In genomic region chr12:105562056-105562820, GRCm38 (mm10) we compare ENCODE assay signal across 10 mouse cellular contexts. TPM values are rescaled to one million over a fixed set of nuclear protein-coding genes. Genes with fewer than 3 reads are reported as not detected.
A peak's percentile ranks its signal among the peaks of the same experiment; 100 is the strongest.
DNase-seq lines count a peak whose midpoint lies in the region; ATAC-seq and TF ChIP-seq lines count a peak whose summit lies in the region.
"Had no signal": no experiment of that assay in that cellular context is flagged by ENCODE, and none has a peak within 500 bp of the region (broad histone marks: within the 10 kb centered on the region; RNA-seq: fewer than 3 reads in every experiment).

No protein-coding gene starts in this region.

- TF ChIP-seq CTCF in lung, embryonic 14.5 days (IDR thresholded peaks at IDR 0.05; ENCODE audit: low read depth): no peak
- TF ChIP-seq CTCF in heart, adult 2 months (IDR thresholded peaks at IDR 0.05): no peak

- peak overlapping the region; percentile 22 for H3K4me3 ChIP-seq in lung, embryonic 14.5 days (ENCODE audit: low read depth, low read length)
- peak overlapping the region; percentile 35 for H3K4me3 ChIP-seq in heart, adult 2 months
- peak overlapping the region; percentile 40 for H3K4me3 ChIP-seq in intestine, embryonic 16.5 days (ENCODE audit: low read length)
- peak overlapping the region; percentile 28; the same call in 1 of the 2 replicates for H3K4me3 ChIP-seq in stomach, embryonic 14.5 days (ENCODE audit: low read depth, low read length)

- no peaks in the 10 kb centered on the region for H3K36me3 ChIP-seq in lung, embryonic 14.5 days (ENCODE audit: insufficient read depth)
- H3K36me3 ChIP-seq in heart, adult 2 months (ENCODE audit: control insufficient read depth, insufficient read depth, low read length): no peaks in the 10 kb centered on the region
- no peaks in the 10 kb centered on the region for H3K36me3 ChIP-seq in intestine, embryonic 16.5 days (ENCODE audit: control insufficient read depth, insufficient read depth, low read length)
- no peaks in the 10 kb centered on the region for H3K36me3 ChIP-seq in stomach, embryonic 14.5 days (ENCODE audit: control insufficient read depth, insufficient read depth, low read length)

- H3K9me3 ChIP-seq in lung, embryonic 14.5 days (ENCODE audit: low read depth, low read length): peaks cover 5% of the 10 kb centered on the region
- 0 out of 2 replicates have a peak, but pooled peaks cover 3% of the 10 kb centered on the region for H3K9me3 ChIP-seq in intestine, embryonic 16.5 days (ENCODE audit: control insufficient read depth, low read length)
- no peaks in the 10 kb centered on the region; the same call in 1 of the 2 replicates for H3K9me3 ChIP-seq in stomach, embryonic 14.5 days (ENCODE audit: control insufficient read depth, low read depth, low read length)

- TF ChIP-seq POLR2A in heart, adult 2 months (IDR thresholded peaks at IDR 0.05; ENCODE audit: insufficient read depth, low read depth, low read length): no peak

- no peak overlapping the region for H3K9ac ChIP-seq in lung, embryonic 14.5 days
- no peak overlapping the region for H3K9ac ChIP-seq in heart, adult 2 months (ENCODE audit: low read depth, low read length)
- H3K9ac ChIP-seq in intestine, embryonic 16.5 days (ENCODE audit: low read depth, low read length): peak overlapping the region; percentile 60; the same call in 1 of the 2 replicates
- no peak overlapping the region for H3K9ac ChIP-seq in stomach, embryonic 14.5 days (replicated peaks; ENCODE audit: low read depth, low read length)

- no peak overlapping the region for H3K27ac ChIP-seq in lung, embryonic 14.5 days (ENCODE audit: low read depth)
- H3K27ac ChIP-seq in heart, adult 2 months: peak overlapping the region; percentile 7; the same call in 1 of the 2 replicates
- H3K27ac ChIP-seq in intestine, embryonic 16.5 days (ENCODE audit: low read length): no peak overlapping the region; the same call in 1 of the 2 replicates
- H3K27ac ChIP-seq in stomach, embryonic 14.5 days (ENCODE audit: low read length): no peak overlapping the region

- TF ChIP-seq EP300 in heart, adult 2 months (IDR thresholded peaks at IDR 0.05; ENCODE audit: insufficient read depth, low read depth, low read length): no peak

- no peaks in the 10 kb centered on the region for H3K79me2 ChIP-seq in heart, adult 2 months (replicated peaks; ENCODE audit: control insufficient read depth, insufficient read depth, low read length)

- WGBS in lung, embryonic 14.5 days: 27% methylated on average over 8 of the region's 8 CpGs
- whole genome bisulfite sequencing in heart, adult 2 months: 33% methylated on average over 8 of the region's 8 CpGs
- WGBS in intestine, embryonic 16.5 days: 36% methylated on average over 8 of the region's 8 CpGs
- 30% methylated on average over 8 of the region's 8 CpGs for WGBS in stomach, embryonic 14.5 days

- peak overlapping the region; percentile 61 for H3K4me2 ChIP-seq in lung, embryonic 14.5 days
- peak overlapping the region; percentile 48 for H3K4me2 ChIP-seq in intestine, embryonic 16.5 days (ENCODE audit: low read depth, low read length)
- peak overlapping the region; percentile 53 for H3K4me2 ChIP-seq in stomach, embryonic 14.5 days (replicated peaks; ENCODE audit: low read depth, low read length)

- H3K27me3 ChIP-seq in lung, embryonic 14.5 days (ENCODE audit: insufficient read depth, low read length): peaks cover 38% of the 10 kb centered on the region
- peaks cover 3% of the 10 kb centered on the region; the same call in 1 of the 2 replicates for H3K27me3 ChIP-seq in heart, adult 2 months (ENCODE audit: control insufficient read depth, insufficient read depth, low read length)
- H3K27me3 ChIP-seq in intestine, embryonic 16.5 days (replicated peaks; ENCODE audit: control insufficient read depth, insufficient read depth, low read length): peaks cover 16% of the 10 kb centered on the region; the same call in 1 of the 2 replicates
- 0 out of 2 replicates have a peak, but pooled peaks cover 2% of the 10 kb centered on the region for H3K27me3 ChIP-seq in stomach, embryonic 14.5 days (ENCODE audit: control insufficient read depth, insufficient read depth, low read length)

- intact Hi-C loops in heart, adult 2 months (cut with DNase I): no loop called here

- no peak for ATAC-seq in lung, embryonic 14.5 days (ENCODE audit: insufficient read depth)
- no peak for ATAC-seq in intestine, embryonic 16.5 days
- no peak for ATAC-seq in stomach, embryonic 14.5 days (ENCODE audit: insufficient number of reproducible peaks, insufficient read depth, low FRiP score, low read depth)

- H3K4me1 ChIP-seq in lung, embryonic 14.5 days (ENCODE audit: insufficient read depth): no peaks in the 10 kb centered on the region
- H3K4me1 ChIP-seq in heart, adult 2 months (ENCODE audit: control insufficient read depth, insufficient read depth, low read length): peaks cover 10% of the 10 kb centered on the region
- peaks cover 28% of the 10 kb centered on the region for H3K4me1 ChIP-seq in intestine, embryonic 16.5 days (ENCODE audit: control insufficient read depth, insufficient read depth, low read length)
- peaks cover 22% of the 10 kb centered on the region; the same call in 1 of the 2 replicates for H3K4me1 ChIP-seq in stomach, embryonic 14.5 days (ENCODE audit: control insufficient read depth, insufficient read depth, low read length)

- no peak for DNase-seq in lung, embryonic 14.5 days
- DNase-seq in lung, postnatal 25 days (ENCODE audit: low spot score): no peak
- DNase-seq in heart, adult 2 months: peak; percentile 39 to 58
- DNase-seq in gastrocnemius, adult 8-10 months (ENCODE audit: low spot score in 2 of 2): no peak
- DNase-seq in right cerebral cortex, postnatal 10 days (ENCODE audit: low spot score in 2 of 2): no peak
- no peak for DNase-seq in cerebellum, adult 9-10 months
- DNase-seq: cerebellum, adult 9-11 months had no signal

RNA-seq across cellular contexts. Expression of gene Bdkrb2, which starts 0.8 kb away (rescaled TPM):
- polyA plus RNA-seq in lung, embryonic 14.5 days (2014; fragmentation: Nextera tagmentation; extraction: Ambion mirVana): 0.09 and 0.21 TPM in 2 replicates
- under 1 TPM; 0.34 to 0.39 TPM for total RNA-seq in heart, adult 2 months (2021)
- polyA plus RNA-seq in heart, adult 2 months (2012; rRNA removed): 0.20 and 0.35 TPM in 2 replicates
- 5.3 and 5.8 TPM in 2 replicates for polyA plus RNA-seq in intestine, embryonic 16.5 days (2015; fragmentation: Nextera tagmentation; extraction: Ambion mirVana)
- polyA plus RNA-seq in stomach, embryonic 14.5 days (2014; fragmentation: Nextera tagmentation; extraction: Ambion mirVana): 0.78 and 0.83 TPM in 2 replicates
- under 1 TPM; 0.27 to 0.35 (median 0.33) TPM for total RNA-seq in gastrocnemius, adult 8-10 months (2022)
- total RNA-seq: hematopoietic stem cell, adult 5-6 weeks had no signal

RNA-seq across cellular contexts. Expression of gene Bdkrb1, which starts 40.6 kb away (rescaled TPM):
- polyA plus RNA-seq in lung, embryonic 14.5 days (2014; fragmentation: Nextera tagmentation; extraction: Ambion mirVana): not detected in 2 replicates
- total RNA-seq in heart, adult 2 months (2021): not detected
- 0.10 TPM in 1 of 2 replicates, not detected in the other for polyA plus RNA-seq in heart, adult 2 months (2012; rRNA removed)
- polyA plus RNA-seq in intestine, embryonic 16.5 days (2015; fragmentation: Nextera tagmentation; extraction: Ambion mirVana): 0.22 and 0.43 TPM in 2 replicates
- polyA plus RNA-seq in stomach, embryonic 14.5 days (2014; fragmentation: Nextera tagmentation; extraction: Ambion mirVana): 0.49 and 1.00 TPM in 2 replicates
- under 1 TPM in 1 of 4 experiments, not detected in 3; 0.34 TPM for total RNA-seq in gastrocnemius, adult 8-10 months (2022)
- total RNA-seq: hematopoietic stem cell, adult 5-6 weeks had no signal

Comparison
In these comparisons a context has a peak if more than half of its experiments do, and no peak if none do; other contexts are left out.
1. DNase-seq: peak in heart, adult 2 months (2 of 2); none in lung, embryonic 14.5 days (single experiment), lung, postnatal 25 days (single experiment), gastrocnemius, adult 8-10 months (0 of 2), right cerebral cortex, postnatal 10 days (0 of 2) and cerebellum, adult 9-10 months (single experiment).
2. Peak in every context shown above with its lines, with median percentiles within 50 percentile points of each other: H3K4me2 ChIP-seq and H3K4me3 ChIP-seq.